Mouse (Mus musculus): ENCODE data around the gene Gm1123.

Gm1123 gene

DNA sequence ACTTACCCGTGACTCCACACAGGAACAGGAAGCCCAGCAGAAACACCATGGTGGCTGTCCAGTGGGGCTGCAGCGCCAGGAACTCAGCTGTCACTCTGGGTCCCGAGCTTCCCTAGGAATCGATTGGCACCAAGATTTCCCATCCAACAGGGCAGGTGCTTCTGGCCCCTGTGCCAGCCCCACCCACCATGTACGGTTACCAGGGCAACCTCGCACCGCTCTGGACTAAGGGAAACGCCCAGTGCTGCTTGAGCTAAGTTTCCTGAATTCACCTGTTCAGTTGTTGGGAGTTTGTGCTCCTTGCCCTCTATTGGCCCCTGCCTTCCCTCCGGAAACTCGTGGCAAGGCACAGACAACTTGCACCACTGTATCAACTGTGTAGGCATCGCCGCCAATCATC lies at the start of gene Gm1123:
TSS of gene Gm1123 (minus strand) at position 141 of the 400 bp plus-strand sequence.
- no peak for DNase-seq (ENCODE audit: low spot score)

DNA sequence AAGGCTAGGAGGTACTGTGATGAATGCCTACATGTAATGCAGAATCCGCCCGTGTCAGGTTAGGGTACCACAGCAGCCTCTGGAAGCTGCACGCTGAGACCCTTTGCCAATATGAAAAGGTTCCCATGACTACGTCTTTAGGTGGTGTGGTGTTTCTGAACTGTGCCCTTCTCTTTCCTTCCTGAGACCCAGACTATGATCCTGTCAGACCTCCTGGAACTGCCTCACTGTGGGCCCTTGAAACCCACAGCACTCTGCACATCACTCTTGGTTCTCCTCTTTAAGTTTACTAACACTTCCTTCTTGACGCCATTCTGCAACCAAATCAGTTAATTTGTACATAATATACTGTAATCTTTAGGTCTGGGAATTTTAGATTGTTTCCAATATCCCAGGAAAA lies 46.2 kb upstream of the Gm1123 start:
- no peak for DNase-seq (ENCODE audit: low spot score)

DNA sequence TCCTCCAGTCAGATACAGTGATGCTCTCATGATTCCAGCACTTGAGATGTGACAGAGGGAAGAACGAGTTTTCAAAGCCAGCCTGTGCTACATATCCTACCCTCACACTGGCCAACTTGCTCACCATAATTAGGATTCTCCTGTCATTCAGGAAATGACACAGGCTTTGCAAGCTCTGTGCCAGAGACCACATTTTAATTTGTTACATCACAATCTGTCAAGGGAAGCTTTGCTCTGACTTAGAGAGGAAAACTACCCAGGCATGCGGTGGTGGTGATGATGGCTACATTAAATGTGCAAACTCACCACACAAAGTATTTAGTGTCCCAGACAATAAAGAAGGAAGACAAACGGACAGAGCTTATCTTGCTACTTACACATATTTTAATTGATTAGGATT lies 45.8 kb upstream of the Gm1123 start:
- no peak for DNase-seq (ENCODE audit: low spot score)

DNA sequence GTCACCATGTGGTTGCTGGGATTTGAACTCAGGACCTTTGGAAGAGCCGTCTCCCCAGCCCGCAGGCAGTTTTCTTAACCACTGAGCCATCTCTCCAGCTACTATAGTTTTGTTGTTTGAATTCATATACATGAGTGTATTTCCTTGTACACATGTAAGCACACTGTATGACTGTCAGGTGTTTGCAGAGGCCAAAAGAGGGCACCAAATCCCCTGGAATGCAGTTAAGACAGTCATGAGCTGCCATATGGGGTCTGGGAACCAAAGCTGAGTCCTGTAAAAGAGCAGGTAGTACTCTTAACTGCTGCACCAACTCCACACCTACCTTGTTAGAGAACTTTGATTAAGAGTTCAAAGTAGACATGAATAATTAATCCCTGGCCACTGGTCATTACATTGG lies 45.1 kb upstream of the Gm1123 start:
- no peak for DNase-seq (ENCODE audit: low spot score)

DNA sequence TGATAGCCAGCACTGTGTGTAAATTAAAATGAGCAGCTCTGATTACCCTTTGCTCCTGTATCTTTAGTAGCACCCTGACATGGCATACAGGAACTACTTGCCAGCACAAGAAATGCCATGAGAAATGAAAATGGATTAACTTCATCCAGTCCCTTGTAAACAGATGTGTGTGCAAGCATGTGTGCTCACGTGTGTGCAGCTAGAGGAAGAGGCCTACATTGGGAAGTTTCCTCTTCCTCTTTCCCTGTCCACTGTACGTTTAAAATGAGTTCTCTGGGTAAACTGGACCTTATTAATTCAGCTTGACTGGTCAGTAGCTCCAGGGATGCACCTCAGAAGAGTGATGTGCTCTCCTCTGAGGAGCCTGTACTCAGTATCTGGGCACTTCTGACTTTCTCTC lies 38.9 kb upstream of the Gm1123 start:
- no peak for DNase-seq (ENCODE audit: low spot score)

DNA sequence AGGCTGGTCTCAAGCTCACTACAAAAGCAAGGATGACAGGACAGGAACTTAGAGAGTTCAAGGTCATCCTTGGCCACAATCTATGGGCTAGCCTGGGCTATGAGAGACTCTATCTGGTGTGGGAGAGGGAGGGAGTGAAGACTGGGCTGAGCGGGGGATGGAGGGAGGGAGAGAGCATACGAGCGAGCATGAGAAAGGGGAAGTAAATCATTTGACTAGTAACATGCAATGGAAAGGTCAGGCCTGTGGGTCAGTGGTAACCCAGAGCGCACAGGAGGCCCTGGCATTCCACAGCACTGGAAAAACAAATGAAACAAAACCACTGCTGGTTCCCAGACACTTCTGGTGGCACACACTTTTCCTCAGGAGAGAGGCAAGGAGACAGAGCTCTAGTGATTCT lies 37.0 kb upstream of the Gm1123 start:
- no peak for DNase-seq (ENCODE audit: low spot score)

DNA sequence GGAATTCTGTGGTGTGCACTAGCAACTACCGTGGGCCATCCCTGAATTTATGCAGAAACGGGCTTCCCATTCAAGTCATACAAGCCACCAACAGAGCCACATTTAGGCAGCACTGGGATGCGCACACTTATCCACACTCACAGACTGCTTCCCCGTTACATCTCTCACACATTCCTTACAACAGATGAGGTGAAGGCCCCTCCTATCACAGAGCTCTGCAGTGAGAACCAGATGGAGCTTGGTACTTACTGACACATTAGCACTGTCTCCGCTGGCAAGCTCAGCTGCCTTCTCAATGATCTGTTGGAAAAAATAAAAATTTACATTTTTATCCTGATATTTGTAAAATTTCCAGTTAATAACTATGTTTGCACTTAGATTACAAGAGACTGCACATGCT lies 29.8 kb upstream of the Gm1123 start:
- no peak for DNase-seq (ENCODE audit: low spot score)

DNA sequence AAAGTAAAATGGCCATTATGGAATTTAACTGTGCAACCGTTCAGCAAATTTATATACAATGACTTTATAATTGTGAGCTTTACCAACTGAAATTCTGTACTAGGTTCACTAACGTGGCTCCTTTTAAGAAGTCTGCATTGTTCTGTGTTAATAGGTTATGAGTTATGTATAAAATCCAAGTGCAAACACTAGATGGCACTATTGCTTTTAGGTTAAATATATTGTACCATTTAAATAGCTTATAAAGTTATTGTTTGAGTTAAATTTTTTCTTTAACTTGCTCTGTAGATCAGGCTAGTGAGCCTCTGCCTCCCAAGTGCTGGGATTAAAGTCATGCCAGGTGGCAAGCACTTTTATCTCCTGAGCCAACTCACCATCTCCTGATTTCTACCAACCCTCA lies 28.7 kb upstream of the Gm1123 start:
- DNase-seq (ENCODE audit: low spot score), result no peak

DNA sequence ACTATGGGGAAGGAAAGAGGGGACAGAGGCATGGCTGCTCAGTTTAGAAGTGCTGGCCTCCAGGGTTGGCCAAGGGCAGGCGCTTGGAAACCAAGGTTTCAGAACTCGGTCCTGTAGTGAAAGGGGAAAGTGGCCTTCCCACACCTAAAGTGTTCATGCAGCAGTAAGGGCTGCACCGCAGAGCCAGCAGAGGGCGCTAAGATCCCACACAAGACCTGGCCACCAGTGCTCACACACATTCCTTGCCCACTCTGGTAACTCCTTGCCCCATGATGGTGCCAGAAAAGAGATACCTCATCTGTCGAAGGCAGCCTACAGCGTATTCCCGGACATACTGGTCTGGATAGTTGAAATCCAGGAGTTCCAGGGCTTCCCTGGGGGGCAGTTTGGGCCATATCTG lies 27.0 kb upstream of the Gm1123 start:
- peak; percentile 89 for DNase-seq (ENCODE audit: low spot score)

DNA sequence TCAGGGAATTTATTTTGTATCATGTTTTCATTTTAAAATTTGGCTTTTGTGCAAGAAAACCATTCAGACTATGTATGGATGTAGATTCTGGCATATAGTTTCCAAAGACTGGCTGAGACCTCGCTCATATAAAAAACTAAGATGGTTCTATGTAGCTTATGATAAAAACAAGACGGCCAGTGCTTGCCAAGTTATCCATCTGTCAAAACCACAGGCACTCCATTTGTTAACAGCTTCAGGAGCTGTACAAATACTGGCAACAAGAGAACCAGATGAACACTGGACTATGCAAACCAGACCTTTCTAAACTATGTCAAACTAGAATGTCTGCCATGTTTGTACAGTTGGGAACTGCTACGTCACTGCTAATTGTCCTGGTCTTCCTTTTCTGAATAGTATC lies 22.2 kb upstream of the Gm1123 start:
- DNase-seq (ENCODE audit: low spot score), result no peak

DNA sequence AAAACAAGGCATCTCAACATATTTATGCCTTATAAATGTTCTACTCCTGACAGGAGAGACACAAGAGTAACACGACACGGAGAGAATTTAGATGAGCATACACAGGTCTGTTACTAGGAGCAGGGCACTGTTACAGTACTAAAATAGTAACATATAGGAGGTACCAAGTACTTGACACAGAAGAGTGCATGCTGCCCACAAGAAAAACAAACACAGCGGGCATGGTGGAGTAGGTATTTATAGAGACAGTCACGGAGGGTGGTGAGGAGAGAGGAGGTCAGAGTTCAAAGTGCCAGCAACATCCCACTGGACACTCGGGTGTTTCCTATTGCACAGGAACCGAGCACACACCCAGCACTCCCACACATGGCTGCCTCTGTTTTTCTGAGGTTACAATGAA lies 14.2 kb upstream of the Gm1123 start:
- no peak for DNase-seq (ENCODE audit: low spot score)

DNA sequence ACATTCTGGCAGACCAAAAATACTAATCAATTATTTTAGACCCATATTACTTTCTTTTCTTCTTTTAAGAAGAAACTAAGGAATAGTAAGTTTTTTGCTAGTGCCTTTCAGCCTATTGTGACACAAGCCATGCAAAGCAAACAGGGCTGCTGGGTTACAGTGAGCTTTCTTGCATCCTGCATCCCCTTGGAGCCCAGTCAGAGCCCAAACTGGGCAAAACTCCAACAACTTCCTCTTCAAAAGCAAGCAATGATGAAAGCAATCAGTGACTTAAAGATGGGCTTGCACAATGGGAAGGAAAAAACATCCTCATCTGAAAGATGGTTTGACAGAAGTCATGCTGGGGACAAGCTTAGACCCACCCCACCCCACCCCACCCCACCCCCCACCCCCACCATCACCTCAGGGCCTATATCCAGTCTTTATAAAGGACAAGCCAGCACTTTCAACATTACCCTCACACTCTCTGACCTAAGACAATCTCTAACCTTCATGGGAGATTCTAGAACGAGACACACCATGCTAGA lies 13.3 kb upstream of the Gm1123 start:
- no peak for DNase-seq (ENCODE audit: low spot score)

DNA sequence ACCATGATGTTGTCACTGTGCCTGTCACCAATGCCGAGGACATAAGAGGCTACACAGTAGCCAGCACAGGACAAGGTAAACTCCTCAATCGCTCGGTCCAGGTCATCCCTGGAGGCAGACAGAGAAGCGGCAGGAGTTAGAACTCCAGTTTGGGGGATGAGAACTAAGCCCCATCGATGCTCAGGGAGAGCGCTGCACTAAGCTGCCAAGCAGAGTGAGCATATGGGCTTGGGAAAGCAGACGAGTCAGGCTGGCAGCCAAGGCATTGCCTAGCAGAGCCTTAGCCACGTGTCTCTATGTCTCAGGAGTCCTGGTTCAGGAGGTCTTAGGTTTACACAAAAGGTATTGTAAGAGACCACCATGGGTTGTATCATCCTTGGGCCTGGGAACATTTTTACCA lies 9.2 kb upstream of the Gm1123 start:
- no peak for DNase-seq (ENCODE audit: low spot score)

DNA sequence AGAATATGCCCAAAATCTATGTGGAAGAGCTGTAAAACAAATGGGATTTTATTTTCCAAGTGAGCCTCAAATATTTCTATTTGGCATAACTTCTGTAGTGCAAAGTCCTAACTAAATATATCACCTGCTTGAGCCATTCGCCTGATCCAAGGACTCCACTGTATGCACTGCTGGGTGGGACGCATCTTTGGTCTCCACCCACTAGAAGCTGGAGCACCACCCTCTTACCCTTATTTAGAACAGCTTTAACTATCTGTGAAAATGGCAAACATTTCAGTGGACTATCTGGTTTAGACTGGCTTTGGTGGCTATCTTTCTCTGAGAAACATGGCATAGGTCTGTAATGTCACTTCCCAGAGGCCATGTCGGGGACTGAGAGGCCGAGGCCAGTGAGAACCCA lies 7.1 kb upstream of the Gm1123 start:
- no peak for DNase-seq (ENCODE audit: low spot score)

DNA sequence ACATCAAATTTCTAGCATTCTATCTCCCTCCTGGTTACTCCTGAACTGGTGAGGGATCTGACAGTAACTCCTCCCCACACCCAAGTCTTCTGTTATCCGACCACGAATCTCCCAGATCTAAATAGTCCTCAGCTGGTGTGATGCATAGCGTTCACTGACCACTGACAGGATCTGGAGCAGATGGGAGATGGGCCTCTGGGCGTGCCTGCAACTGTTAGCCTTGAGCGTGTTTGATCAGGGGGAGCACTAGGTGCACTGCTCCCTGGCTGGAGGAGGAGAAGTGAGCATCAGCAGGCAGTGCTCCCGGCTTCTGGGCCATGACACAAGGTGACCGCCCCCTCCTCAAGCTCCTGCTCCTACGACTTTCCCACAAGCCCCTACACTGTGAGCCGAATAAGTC lies 6.5 kb upstream of the Gm1123 start:
- no peak for DNase-seq (ENCODE audit: low spot score)

DNA sequence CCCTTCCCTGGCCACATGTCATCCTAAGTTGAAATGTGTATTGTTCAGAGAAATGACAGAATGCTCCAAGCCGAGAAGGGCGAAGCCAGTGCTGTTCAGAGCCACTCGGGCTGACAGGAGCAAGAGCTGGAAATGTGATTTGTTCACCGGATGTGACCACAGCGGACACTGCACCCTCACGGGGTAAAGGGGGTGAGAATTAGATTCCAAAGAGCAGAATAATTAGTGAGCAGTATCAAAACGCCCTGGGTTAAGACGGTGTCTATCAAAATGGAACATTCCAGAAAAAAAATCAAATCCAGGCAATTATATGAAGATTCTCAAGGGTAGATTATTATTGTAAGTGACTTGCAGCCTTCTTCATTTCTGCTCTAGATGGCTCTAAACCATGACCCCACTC lies 1.4 kb downstream of the Gm1123 start:
- no peak for DNase-seq (ENCODE audit: low spot score)

DNA sequence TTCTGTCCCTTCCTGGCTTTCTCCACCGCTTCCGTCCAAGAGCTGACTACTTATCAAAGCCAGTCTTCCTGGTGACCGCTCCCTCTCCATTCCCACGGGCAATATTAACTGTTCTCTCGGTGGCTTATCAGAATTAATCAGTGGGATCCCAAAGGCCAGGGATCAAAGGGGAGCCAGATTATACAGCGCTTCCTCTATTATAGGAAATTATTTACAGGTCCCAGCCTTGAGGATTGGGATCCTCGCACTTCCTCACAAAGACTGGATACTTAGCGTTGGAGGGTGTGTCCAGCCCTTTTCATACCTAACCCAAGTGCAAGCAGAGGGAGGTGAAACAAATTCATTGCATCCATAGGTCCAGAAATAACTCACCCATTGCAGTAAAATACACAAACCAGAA lies 3.5 kb downstream of the Gm1123 start:
- DNase-seq (ENCODE audit: low spot score), result no peak

DNA sequence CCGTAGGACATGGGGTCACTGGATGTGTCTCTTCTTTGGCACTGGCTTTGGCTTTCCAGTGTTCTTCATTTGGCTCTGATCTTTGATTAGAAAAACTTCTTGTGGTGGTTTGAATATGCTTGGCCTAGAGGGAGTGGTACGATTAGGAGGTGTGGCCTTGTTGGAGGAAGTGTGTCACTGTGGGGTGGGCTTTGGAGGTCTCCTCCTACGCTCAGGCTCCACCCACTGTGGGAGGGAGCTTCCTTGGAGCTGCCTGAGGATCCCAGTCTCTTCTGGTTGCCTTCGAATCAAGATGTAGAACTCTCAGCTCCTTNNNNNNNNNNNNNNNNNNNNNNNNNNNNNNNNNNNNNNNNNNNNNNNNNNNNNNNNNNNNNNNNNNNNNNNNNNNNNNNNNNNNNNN lies 13.8 kb downstream of the Gm1123 start:
- no peak for DNase-seq (ENCODE audit: low spot score)

DNA sequence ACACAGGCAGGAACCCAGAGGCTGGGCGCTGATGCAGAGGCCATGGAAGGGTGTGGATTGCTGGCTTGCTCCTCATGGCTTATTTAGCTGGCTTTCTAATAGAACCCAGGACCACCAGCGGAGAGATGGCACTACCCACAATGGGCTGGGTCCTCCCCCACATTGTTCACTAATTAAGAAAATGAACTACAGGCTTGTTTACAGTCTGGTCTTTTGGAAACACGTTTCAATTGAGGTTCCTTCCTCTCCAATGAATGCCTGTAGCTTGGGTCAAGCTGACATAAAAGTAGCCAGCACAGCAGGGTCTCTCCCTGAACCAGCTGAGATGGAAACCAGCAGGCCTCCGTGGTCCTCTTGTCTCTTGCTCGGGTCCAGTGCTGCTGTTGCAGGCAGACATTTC lies 14.3 kb downstream of the Gm1123 start:
- DNase-seq (ENCODE audit: low spot score), result no peak

DNA sequence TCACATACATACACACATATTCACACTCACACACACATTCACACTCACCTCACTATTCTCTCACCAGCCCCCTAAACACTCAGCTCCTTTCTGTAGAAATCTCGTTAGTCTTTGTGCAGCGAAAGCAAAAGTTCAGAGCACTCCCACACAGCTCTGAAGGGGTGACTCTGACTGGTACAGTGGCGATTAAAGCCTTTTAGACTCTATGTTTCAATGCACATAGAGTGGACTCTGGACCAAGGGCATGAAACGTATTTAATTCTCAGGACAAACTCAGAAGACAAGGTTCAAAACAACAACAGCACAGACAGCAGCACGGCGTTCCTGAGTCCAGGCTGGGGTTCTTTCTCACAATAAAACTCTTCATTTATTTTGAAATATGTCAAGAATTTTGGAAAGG lies 17.8 kb downstream of the Gm1123 start:
- DNase-seq (ENCODE audit: low spot score), result no peak

DNA sequence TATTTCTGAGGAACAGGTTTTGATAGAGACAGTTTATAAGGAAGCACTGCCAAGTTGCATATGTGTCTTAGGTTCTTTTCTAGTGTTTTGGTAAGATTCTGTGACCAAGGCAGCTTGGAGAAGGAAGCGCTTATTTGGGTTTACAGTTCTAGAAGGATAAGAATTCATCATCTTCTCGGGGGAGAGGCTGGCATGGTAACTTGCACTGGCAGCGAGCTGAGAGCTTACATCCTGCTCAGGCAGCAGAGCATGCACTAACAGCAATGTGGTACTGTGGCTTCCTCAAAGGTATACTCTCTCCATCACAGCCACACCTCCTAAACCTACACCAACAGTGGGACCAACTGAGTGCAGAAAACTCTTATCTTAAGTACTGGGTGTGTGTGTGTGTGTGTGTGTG lies 18.8 kb downstream of the Gm1123 start:
- no peak for DNase-seq (ENCODE audit: low spot score)

DNA sequence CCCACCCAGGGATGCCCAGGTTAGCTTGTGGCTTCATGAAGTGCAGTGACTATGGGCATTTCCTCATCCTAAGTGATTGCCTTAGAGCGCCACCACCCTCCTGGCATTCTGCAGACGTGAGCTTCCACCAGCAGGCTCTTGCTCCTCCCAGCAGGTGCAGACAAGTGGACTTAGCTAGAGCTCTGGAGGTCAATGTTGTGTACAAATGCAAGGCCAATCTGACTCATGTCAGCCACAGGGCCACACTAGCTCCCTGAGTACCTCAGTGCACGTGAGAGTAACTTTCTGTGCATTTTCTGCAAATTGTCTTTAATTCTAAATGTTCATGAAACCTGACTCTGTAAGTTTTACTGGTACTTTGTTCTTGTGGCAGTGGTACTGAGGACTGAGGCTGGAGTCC lies 19.2 kb downstream of the Gm1123 start:
- DNase-seq (ENCODE audit: low spot score), result no peak

DNA sequence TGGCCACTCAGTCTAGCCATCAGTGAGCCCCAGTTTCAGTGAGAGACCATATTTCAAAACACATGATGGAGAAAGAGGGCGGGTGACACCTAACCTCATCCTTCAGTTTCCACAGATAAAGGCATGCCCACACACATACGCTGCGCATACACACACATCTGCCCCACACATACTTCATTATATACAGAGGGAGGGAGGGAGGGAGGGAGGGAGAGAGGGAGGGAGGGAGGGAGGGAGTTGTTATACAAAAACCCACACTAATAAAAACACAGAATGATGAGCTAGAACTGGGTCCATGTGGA lies 25.7 kb downstream of the Gm1123 start:
- DNase-seq (ENCODE audit: low spot score), result no peak

DNA sequence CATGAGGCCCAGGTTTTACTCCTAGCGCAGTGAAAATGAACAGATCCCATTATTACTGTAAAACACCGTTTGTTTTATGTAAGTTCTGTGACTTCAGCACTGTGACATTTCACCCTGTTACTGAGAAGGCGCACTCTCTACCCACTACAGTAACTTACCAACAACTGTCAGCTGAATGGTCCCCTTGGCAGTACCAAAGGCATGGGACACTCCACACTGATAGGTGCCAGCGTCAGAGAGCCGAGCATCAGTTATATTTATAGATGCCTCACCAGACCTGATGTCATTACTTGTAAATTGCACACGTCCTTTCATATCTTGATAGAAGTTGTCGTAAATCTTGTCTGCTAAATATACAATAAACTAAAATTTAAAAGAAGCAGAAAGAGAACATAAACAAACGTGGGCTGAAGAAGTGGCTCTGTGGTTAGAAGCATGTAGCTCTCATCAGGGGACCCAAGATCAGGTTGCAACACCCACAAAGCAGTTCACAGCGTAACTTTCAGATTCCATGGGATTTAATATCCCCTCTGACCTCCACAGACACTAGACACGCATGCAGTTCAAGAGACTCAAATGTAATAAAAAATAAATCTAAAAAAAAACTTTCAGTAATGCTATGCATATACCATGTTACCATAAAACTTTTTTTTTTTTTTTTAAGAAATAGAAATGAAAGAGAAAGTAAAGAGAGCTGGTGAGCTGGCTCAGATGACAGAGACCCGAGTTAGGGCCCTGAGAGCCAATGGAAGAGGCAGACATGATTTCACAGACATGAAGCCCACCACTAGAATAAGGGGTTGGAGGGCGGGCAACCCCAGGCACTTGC lies 26.2 kb downstream of the Gm1123 start:
- DNase-seq (ENCODE audit: low spot score), result no peak

DNA sequence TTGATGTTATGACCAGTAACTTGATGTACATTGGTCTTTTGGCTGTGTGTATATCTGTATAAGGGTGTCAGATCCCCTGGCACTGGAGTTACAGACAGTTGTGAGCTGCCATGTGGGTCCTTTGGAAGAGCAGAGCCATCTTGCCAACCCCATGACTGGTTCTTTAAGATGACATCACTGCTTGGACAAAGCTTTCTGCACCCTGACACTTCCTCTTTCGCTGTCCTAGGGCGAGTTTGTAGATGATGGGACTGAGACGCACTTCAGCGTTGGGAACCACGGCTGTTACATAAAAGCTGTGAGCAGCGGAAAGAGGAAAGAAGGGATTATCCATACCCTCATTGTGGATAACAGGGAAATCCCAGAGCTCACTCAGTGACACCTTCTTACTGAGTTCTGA lies 34.2 kb downstream of the Gm1123 start:
- no peak for DNase-seq (ENCODE audit: low spot score)
